Mouse (Mus musculus) stomach, embryonic 15.5 days (tissue): ENCODE measurements at regions not wholly inside any gene's neighbourhood (a gene's known extent, or its start where the extent isn't known, plus 50 kb on each side); places are given as distances from the start of the nearest gene placed in this dataset.

ENCODE experiments used
- ATAC-seq: fragments of 200-750 bp; cut with Nextera tagmentation; 2 replicates; pipeline ENCODE4 v1.8.0; 2017; ENCODE audit warnings: low read depth, moderate number of reproducible peaks, moderate TSS enrichment; ENCODE audit not compliant: insufficient read depth, low FRiP score
- H3K27ac ChIP-seq: fragments of 300-500 bp; sonication (generic); 2 replicates; pipeline ENCODE4 v1.5.1; 2015; ENCODE audit warnings: mild to moderate bottlenecking, inconsistent platforms
- H3K27me3 ChIP-seq: fragments of 300-500 bp; sonication (generic); replicated peaks from 2 replicates; pipeline ENCODE4 v1.6.1; 2015; ENCODE audit warnings: inconsistent platforms
- H3K36me3 ChIP-seq: fragments of 300-500 bp; sonication (generic); 2 replicates; pipeline ENCODE4 v1.6.1; 2015; ENCODE audit warnings: inconsistent platforms
- H3K4me1 ChIP-seq: fragments of 300-500 bp; sonication (generic); 2 replicates; pipeline ENCODE4 v1.6.1; 2015; ENCODE audit warnings: inconsistent platforms
- H3K4me2 ChIP-seq: fragments of 300-500 bp; sonication (generic); 2 replicates; pipeline ENCODE4 v1.6.1; 2015; ENCODE audit warnings: mild to moderate bottlenecking, inconsistent platforms
- H3K4me3 ChIP-seq: fragments of 300-500 bp; sonication (generic); replicated peaks from 2 replicates; pipeline ENCODE4 v1.5.1; 2015; ENCODE audit warnings: inconsistent platforms
- H3K9ac ChIP-seq: fragments of 300-500 bp; sonication (generic); 2 replicates; pipeline ENCODE4 v1.6.1; 2015; ENCODE audit warnings: inconsistent platforms
- H3K9me3 ChIP-seq: fragments of 300-500 bp; sonication (generic); 2 replicates; pipeline ENCODE4 v1.6.1; 2016; ENCODE audit warnings: inconsistent platforms
- WGBS: fragments of 180-500 bp; shearing (Covaris S2); methylation state at CpG from one replicate; pipeline ENCODE4 v1.1.7; 2015; 5-methylcytosine and 5-hydroxymethylcytosine counted together

- Histone ChIP-seq H3K4me1 (no peaks in the 10 kb centered on the region), H3K9me3 (no peaks in the 10 kb centered on the region), H3K9ac (no peak overlapping the region), H3K4me3 (no peak overlapping the region), H3K27ac (no peak overlapping the region), H3K36me3 (no peaks in the 10 kb centered on the region), H3K27me3 (no peaks in the 10 kb centered on the region), H3K4me2 (no peak overlapping the region)
- 57% methylated on average over 5 of the region's 5 CpGs for WGBS
- ATAC-seq = no peak
Observed at GRCm38 (mm10) chr10:109607121-109607520, 596.3 kb upstream of the Syt1 start.

- 84% methylated on average over 3 of the region's 3 CpGs for WGBS
Observed at GRCm38 (mm10) chr10:109603241-109603640, 592.5 kb upstream of the Syt1 start.

GRCm38 (mm10) chr10:109598604-109599003, 587.8 kb upstream of the Syt1 start:
- no peak overlapping the region for H3K27ac ChIP-seq
- no peak overlapping the region for H3K9ac ChIP-seq
- no peak overlapping the region for H3K4me3 ChIP-seq
- no peak for ATAC-seq
- H3K27me3 ChIP-seq = no peaks in the 10 kb centered on the region
- no peaks in the 10 kb centered on the region for H3K36me3 ChIP-seq
- H3K4me2 ChIP-seq = no peak overlapping the region
- 66% methylated on average over 3 of the region's 3 CpGs for WGBS
- H3K9me3 ChIP-seq = no peaks in the 10 kb centered on the region
- H3K4me1 ChIP-seq = no peaks in the 10 kb centered on the region

More at GRCm38 (mm10) chr10:109603241-109603640, 592.5 kb upstream of the Syt1 start:
- H3K9ac ChIP-seq = no peak overlapping the region
- no peaks in the 10 kb centered on the region for H3K36me3 ChIP-seq
- H3K27ac ChIP-seq = no peak overlapping the region
- no peaks in the 10 kb centered on the region for H3K27me3 ChIP-seq
- no peaks in the 10 kb centered on the region for H3K4me1 ChIP-seq
- H3K9me3 ChIP-seq = no peaks in the 10 kb centered on the region
- H3K4me2 ChIP-seq = no peak overlapping the region
- H3K4me3 ChIP-seq = no peak overlapping the region
- ATAC-seq = no peak

GRCm38 (mm10) chr10:109573200-109573599, 562.4 kb upstream of the Syt1 start:
- Histone ChIP-seq H3K4me2 (no peak overlapping the region), H3K9ac (no peak overlapping the region), H3K9me3 (no peaks in the 10 kb centered on the region), H3K4me1 (no peaks in the 10 kb centered on the region), H3K4me3 (no peak overlapping the region), H3K36me3 (no peaks in the 10 kb centered on the region), H3K27me3 (no peaks in the 10 kb centered on the region), H3K27ac (no peak overlapping the region)
- 89% methylated on average over 4 of the region's 4 CpGs for WGBS
- no peak for ATAC-seq

- no peak for ATAC-seq
- Histone ChIP-seq H3K4me2 (no peak overlapping the region), H3K4me1 (no peaks in the 10 kb centered on the region), H3K4me3 (no peak overlapping the region), H3K36me3 (no peaks in the 10 kb centered on the region), H3K9me3 (no peaks in the 10 kb centered on the region), H3K9ac (no peak overlapping the region), H3K27me3 (no peaks in the 10 kb centered on the region), H3K27ac (no peak overlapping the region)
- 87% methylated on average over 2 of the region's 2 CpGs for whole genome bisulfite sequencing
Observed at GRCm38 (mm10) chr10:109569798-109570197, 559.0 kb upstream of the Syt1 start.

- ATAC-seq = no peak
- no peaks in the 10 kb centered on the region for H3K9me3 ChIP-seq
- H3K27me3 ChIP-seq = no peaks in the 10 kb centered on the region
- no peaks in the 10 kb centered on the region for H3K36me3 ChIP-seq
- no peak overlapping the region for H3K27ac ChIP-seq
- no peak overlapping the region for H3K4me3 ChIP-seq
- H3K4me1 ChIP-seq = no peaks in the 10 kb centered on the region
- 72% methylated on average over 2 of the region's 2 CpGs for WGBS
- no peak overlapping the region for H3K9ac ChIP-seq
- no peak overlapping the region for H3K4me2 ChIP-seq
Observed at GRCm38 (mm10) chr10:109566675-109567074, 555.9 kb upstream of the Syt1 start.

GRCm38 (mm10) chr10:109561638-109562037, 550.9 kb upstream of the Syt1 start:
- 63% methylated on average over 2 of the region's 2 CpGs for WGBS
- no peak overlapping the region for H3K4me2 ChIP-seq
- no peak overlapping the region for H3K4me3 ChIP-seq
- H3K27me3 ChIP-seq = no peaks in the 10 kb centered on the region
- H3K36me3 ChIP-seq = no peaks in the 10 kb centered on the region
- ATAC-seq = no peak
- no peak overlapping the region for H3K27ac ChIP-seq
- H3K9me3 ChIP-seq = no peaks in the 10 kb centered on the region
- no peaks in the 10 kb centered on the region for H3K4me1 ChIP-seq
- H3K9ac ChIP-seq = no peak overlapping the region

GRCm38 (mm10) chr10:109561094-109561493, 550.3 kb upstream of the Syt1 start:
- Histone ChIP-seq H3K27me3 (no peaks in the 10 kb centered on the region), H3K4me3 (no peak overlapping the region), H3K4me1 (no peaks in the 10 kb centered on the region), H3K36me3 (no peaks in the 10 kb centered on the region), H3K27ac (no peak overlapping the region), H3K9ac (no peak overlapping the region), H3K4me2 (no peak overlapping the region), H3K9me3 (no peaks in the 10 kb centered on the region)
- WGBS = 4% methylated on average over 1 of the region's 1 CpGs
- no peak for ATAC-seq

- Histone ChIP-seq H3K27ac (no peak overlapping the region), H3K4me3 (no peak overlapping the region), H3K27me3 (no peaks in the 10 kb centered on the region), H3K36me3 (no peaks in the 10 kb centered on the region), H3K9me3 (no peaks in the 10 kb centered on the region), H3K4me1 (no peaks in the 10 kb centered on the region), H3K4me2 (no peak overlapping the region), H3K9ac (no peak overlapping the region)
- ATAC-seq = no peak
- WGBS = 81% methylated on average over 1 of the region's 1 CpGs
Observed at GRCm38 (mm10) chr10:109543301-109543700, 532.5 kb upstream of the Syt1 start.

GRCm38 (mm10) chr10:109540229-109540628, 529.4 kb upstream of the Syt1 start:
- Histone ChIP-seq H3K9ac (no peak overlapping the region), H3K9me3 (no peaks in the 10 kb centered on the region), H3K27ac (no peak overlapping the region), H3K4me1 (no peaks in the 10 kb centered on the region), H3K36me3 (no peaks in the 10 kb centered on the region), H3K4me3 (no peak overlapping the region), H3K27me3 (no peaks in the 10 kb centered on the region), H3K4me2 (no peak overlapping the region)
- 82% methylated on average over 2 of the region's 2 CpGs for whole genome bisulfite sequencing
- no peak for ATAC-seq

GRCm38 (mm10) chr10:109528096-109528495, 517.3 kb upstream of the Syt1 start:
- H3K27me3 ChIP-seq = no peaks in the 10 kb centered on the region
- ATAC-seq = no peak
- H3K36me3 ChIP-seq = no peaks in the 10 kb centered on the region
- no peaks in the 10 kb centered on the region for H3K4me1 ChIP-seq
- H3K27ac ChIP-seq = no peak overlapping the region
- WGBS = 80% methylated on average over 2 of the region's 2 CpGs
- no peaks in the 10 kb centered on the region for H3K9me3 ChIP-seq
- H3K9ac ChIP-seq = no peak overlapping the region
- no peak overlapping the region for H3K4me3 ChIP-seq
- H3K4me2 ChIP-seq = no peak overlapping the region

GRCm38 (mm10) chr10:109521681-109522080, 510.9 kb upstream of the Syt1 start:
- Histone ChIP-seq H3K9ac (no peak overlapping the region), H3K9me3 (no peaks in the 10 kb centered on the region), H3K4me2 (no peak overlapping the region), H3K4me3 (no peak overlapping the region), H3K27ac (no peak overlapping the region), H3K27me3 (no peaks in the 10 kb centered on the region), H3K36me3 (no peaks in the 10 kb centered on the region), H3K4me1 (no peaks in the 10 kb centered on the region)
- ATAC-seq = no peak
- WGBS = 42% methylated on average over 2 of the region's 2 CpGs

GRCm38 (mm10) chr10:109517664-109518063, 506.9 kb upstream of the Syt1 start:
- 63% methylated on average over 1 of the region's 1 CpGs for WGBS
- Histone ChIP-seq H3K4me3 (no peak overlapping the region), H3K4me1 (no peaks in the 10 kb centered on the region), H3K9ac (no peak overlapping the region), H3K9me3 (no peaks in the 10 kb centered on the region), H3K36me3 (no peaks in the 10 kb centered on the region), H3K4me2 (no peak overlapping the region), H3K27ac (no peak overlapping the region), H3K27me3 (no peaks in the 10 kb centered on the region)
- ATAC-seq = no peak
